Mouse (Mus musculus) cortical plate, adult 2 months (tissue): Measurements from ENCODE around the gene Spns1.

ENCODE experiments used
- CTCF ChIP-seq: fragments of 200-500 bp; IDR thresholded peaks from 2 replicates; pipeline ENCODE4 v1.5.1; 2011; ENCODE audit warnings: mild to moderate bottlenecking, control low read depth, low read length; ENCODE audit not compliant: insufficient read depth; ENCODE audit errors: extremely low read depth
- POLR2A ChIP-seq: fragments of 200-500 bp; IDR thresholded peaks from 2 replicates; pipeline ENCODE4 v1.6.1; 2011; ENCODE audit warnings: mild to moderate bottlenecking, low read length, control low read depth; ENCODE audit not compliant: insufficient read depth; ENCODE audit errors: extremely low read depth

- no peak for TF ChIP-seq CTCF
- no peak for TF ChIP-seq POLR2A
Measured at GRCm38 (mm10) chr7:126340206-126340618, 37.0 kb downstream of the Spns1 start.
